ENCODE assay signal across 9 mouse cellular contexts in the genomic region with DNA sequence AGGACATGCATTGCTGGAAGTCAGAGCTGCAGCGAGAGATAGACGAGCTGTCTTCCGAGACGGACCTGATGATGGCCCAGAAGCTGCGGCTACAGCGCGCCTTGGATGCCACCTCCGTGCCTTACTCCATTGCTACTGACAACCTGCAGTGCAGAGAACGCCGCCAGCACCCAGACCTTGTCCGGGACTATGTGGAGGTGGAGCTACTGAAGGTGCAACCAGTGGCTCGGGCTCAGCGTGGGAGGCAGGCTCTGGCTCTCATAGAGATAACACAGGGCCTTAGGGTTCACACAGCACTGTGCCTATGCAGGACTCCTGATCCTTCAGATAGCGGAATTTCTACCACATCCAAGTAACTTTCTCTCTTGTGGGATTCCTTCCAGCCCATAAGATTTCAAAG. TPM values are rescaled to one million over a fixed set of nuclear protein-coding genes. Genes with fewer than 3 reads are reported as not detected.
DNase-seq lines count a peak whose midpoint lies in the region; ATAC-seq and TF ChIP-seq lines count a peak whose summit lies in the region.
"Had no signal": no experiment of that assay in that cellular context is flagged by ENCODE, and none has a peak within 500 bp of the region (broad histone marks: within the 10 kb centered on the region; RNA-seq: fewer than 3 reads in every experiment).

No protein-coding gene starts in this region.

- peaks cover 33% of the 10 kb centered on the region for H3K27me3 ChIP-seq in heart, embryonic 15.5 days
- no peaks in the 10 kb centered on the region for H3K27me3 ChIP-seq in heart, adult 2 months (ENCODE audit: control insufficient read depth, insufficient read depth, low read length)
- H3K27me3 ChIP-seq in neural tube, embryonic 13.5 days = peaks cover 69% of the 10 kb centered on the region
- peaks cover 74% of the 10 kb centered on the region for H3K27me3 ChIP-seq in hindbrain, embryonic 13.5 days
- H3K27me3 ChIP-seq in lung, postnatal 0 days (replicated peaks; ENCODE audit: insufficient read depth, low read length) = no peaks in the 10 kb centered on the region

- no peak for DNase-seq in heart, adult 2 months
- no peak for DNase-seq in neural tube, embryonic 10.5 days (ENCODE audit: extremely low spot score, low spot score)
- DNase-seq in lung, postnatal 0 days (ENCODE audit: low spot score) = no peak
- no peak for DNase-seq in gastrocnemius, postnatal 14 days

- 29% methylated on average over 14 of the region's 14 CpGs for WGBS in heart, embryonic 15.5 days
- WGBS in heart, adult 2 months = 42% methylated on average over 14 of the region's 14 CpGs
- WGBS in neural tube, embryonic 13.5 days = 62% methylated on average over 14 of the region's 14 CpGs
- whole genome bisulfite sequencing in hindbrain, embryonic 13.5 days = 67% methylated on average over 14 of the region's 14 CpGs
- 37% methylated on average over 14 of the region's 14 CpGs for WGBS in lung, postnatal 0 days

- H3K36me3 ChIP-seq in heart, embryonic 15.5 days = no peaks in the 10 kb centered on the region
- no peaks in the 10 kb centered on the region for H3K36me3 ChIP-seq in heart, adult 2 months (ENCODE audit: control insufficient read depth, insufficient read depth, low read length)
- no peaks in the 10 kb centered on the region for H3K36me3 ChIP-seq in neural tube, embryonic 13.5 days
- no peaks in the 10 kb centered on the region for H3K36me3 ChIP-seq in hindbrain, embryonic 13.5 days
- no peaks in the 10 kb centered on the region for H3K36me3 ChIP-seq in lung, postnatal 0 days (ENCODE audit: insufficient read depth, low read length)
- H3K36me3 ChIP-seq: limb, embryonic 12.5 days had no signal

- H3K79me2 ChIP-seq in heart, adult 2 months (replicated peaks; ENCODE audit: control insufficient read depth, insufficient read depth, low read length) = no peaks in the 10 kb centered on the region

- intact Hi-C loops in heart, adult 2 months (cut with DNase I) = no loop called here
- intact Hi-C loops in gastrocnemius, postnatal 14 days (cut with DNase I; ENCODE audit: low total_unique reads) = loop anchor here (10.0 kb wide), 1 partner anchor 137 kb away; no protein-coding TSS in a partner anchor

- TF ChIP-seq POLR2A in heart, adult 2 months (IDR thresholded peaks at IDR 0.05; ENCODE audit: insufficient read depth, low read depth, low read length) = no peak

- H3K9ac ChIP-seq in heart, embryonic 15.5 days = no peak overlapping the region
- H3K9ac ChIP-seq in heart, adult 2 months (ENCODE audit: low read depth, low read length) = no peak overlapping the region
- H3K9ac ChIP-seq in neural tube, embryonic 13.5 days = no peak overlapping the region
- H3K9ac ChIP-seq in hindbrain, embryonic 13.5 days = peak overlapping the region; percentile 43; the same call in 1 of the 2 replicates
- no peak overlapping the region for H3K9ac ChIP-seq in lung, postnatal 0 days (replicated peaks; ENCODE audit: low read depth)
- H3K9ac ChIP-seq: limb, embryonic 12.5 days had no signal

- no peak for TF ChIP-seq EP300 in heart, adult 2 months (IDR thresholded peaks at IDR 0.05; ENCODE audit: insufficient read depth, low read depth, low read length)
- no peak for TF ChIP-seq EP300 in lung, postnatal 0 days (IDR thresholded peaks at IDR 0.05)

- H3K27ac ChIP-seq in heart, embryonic 15.5 days = no peak overlapping the region
- no peak overlapping the region for H3K27ac ChIP-seq in heart, adult 2 months
- H3K27ac ChIP-seq in neural tube, embryonic 13.5 days (replicated peaks) = 0 out of 2 replicates have a peak overlapping the region, but pooled peaks have one; percentile 18
- H3K27ac ChIP-seq in hindbrain, embryonic 13.5 days = no peak overlapping the region
- H3K27ac ChIP-seq in lung, postnatal 0 days (ENCODE audit: low read length) = no peak overlapping the region
- H3K27ac ChIP-seq: limb, embryonic 12.5 days had no signal

- no peak for ATAC-seq in heart, embryonic 15.5 days (replicated peaks; ENCODE audit: insufficient number of reproducible peaks, insufficient read depth, low FRiP score, low read depth)
- no peak for ATAC-seq in neural tube, embryonic 13.5 days (ENCODE audit: low read depth)
- ATAC-seq in hindbrain, embryonic 13.5 days (ENCODE audit: low FRiP score) = no peak
- no peak for ATAC-seq in lung, postnatal 0 days
- ATAC-seq in activated CD4-positive, CD25-positive, alpha-beta regulatory T cell, adult 4 months = no peak

- peaks cover 51% of the 10 kb centered on the region for H3K4me1 ChIP-seq in heart, embryonic 15.5 days (replicated peaks)
- H3K4me1 ChIP-seq in heart, adult 2 months (ENCODE audit: control insufficient read depth, insufficient read depth, low read length) = no peaks in the 10 kb centered on the region
- H3K4me1 ChIP-seq in neural tube, embryonic 13.5 days (replicated peaks) = peaks cover 8% of the 10 kb centered on the region
- peaks cover 17% of the 10 kb centered on the region for H3K4me1 ChIP-seq in hindbrain, embryonic 13.5 days (replicated peaks)
- peaks cover 2% of the 10 kb centered on the region; the same call in 1 of the 2 replicates for H3K4me1 ChIP-seq in lung, postnatal 0 days (ENCODE audit: insufficient read depth, low read depth, low read length)

- H3K4me3 ChIP-seq in heart, embryonic 15.5 days = peak overlapping the region; percentile 6; the same call in 1 of the 2 replicates
- no peak overlapping the region for H3K4me3 ChIP-seq in heart, adult 2 months
- H3K4me3 ChIP-seq in neural tube, embryonic 13.5 days = no peak overlapping the region
- H3K4me3 ChIP-seq in hindbrain, embryonic 13.5 days = no peak overlapping the region
- H3K4me3 ChIP-seq in lung, postnatal 0 days (ENCODE audit: low read depth, low read length) = peak overlapping the region; percentile 10; the same call in 1 of the 2 replicates
- H3K4me3 ChIP-seq: limb, embryonic 12.5 days had no signal

- TF ChIP-seq CTCF in heart, adult 2 months (IDR thresholded peaks at IDR 0.05) = no peak
- no peak for TF ChIP-seq CTCF in lung, postnatal 0 days (IDR thresholded peaks at IDR 0.05)

- peak overlapping the region; percentile 51 for H3K4me2 ChIP-seq in heart, embryonic 15.5 days
- H3K4me2 ChIP-seq in neural tube, embryonic 13.5 days = no peak overlapping the region
- H3K4me2 ChIP-seq in hindbrain, embryonic 13.5 days = 0 out of 2 replicates have a peak overlapping the region, but pooled peaks have one; percentile 21
- H3K4me2 ChIP-seq in lung, postnatal 0 days (replicated peaks; ENCODE audit: low read depth, low read length) = no peak overlapping the region
- H3K4me2 ChIP-seq: limb, embryonic 12.5 days had no signal

- no peaks in the 10 kb centered on the region for H3K9me3 ChIP-seq in heart, embryonic 15.5 days (replicated peaks)
- no peaks in the 10 kb centered on the region for H3K9me3 ChIP-seq in neural tube, embryonic 13.5 days
- H3K9me3 ChIP-seq in hindbrain, embryonic 13.5 days = no peaks in the 10 kb centered on the region
- H3K9me3 ChIP-seq in lung, postnatal 0 days (ENCODE audit: low read length) = no peaks in the 10 kb centered on the region
- H3K9me3 ChIP-seq: limb, embryonic 12.5 days had no signal

RNA-seq across cellular contexts. Expression of a gene that starts 17.6 kb away (rescaled TPM):
- polyA plus RNA-seq in heart, embryonic 15.5 days (2015; fragmentation: Nextera tagmentation; extraction: Ambion mirVana) = 0.41 and 0.45 TPM in 2 replicates
- not detected for total RNA-seq in heart, adult 2 months (2021)
- 0.61 and 1.2 TPM in 2 replicates for polyA plus RNA-seq in heart, adult 2 months (2012; rRNA removed)
- polyA plus RNA-seq in neural tube, embryonic 13.5 days (2015; fragmentation: Nextera tagmentation; extraction: Ambion mirVana) = 0.57 and 0.87 TPM in 2 replicates
- 1.1 and 2.0 TPM in 2 replicates for polyA plus RNA-seq in hindbrain, embryonic 13.5 days (2015; fragmentation: Nextera tagmentation; extraction: Ambion mirVana)
- polyA plus RNA-seq in lung, postnatal 0 days (2015; fragmentation: Nextera tagmentation; extraction: Ambion mirVana) = 10.3 and 11.7 TPM in 2 replicates
- not detected for total RNA-seq in gastrocnemius, postnatal 14 days (2021)
- polyA plus RNA-seq in activated CD4-positive, CD25-positive, alpha-beta regulatory T cell, adult 4 months (2017; shearing (Covaris generic)) = not detected
- polyA plus RNA-seq: limb, embryonic 12.5 days had no signal

RNA-seq across cellular contexts. Expression of a gene that starts 25.0 kb away (rescaled TPM):
- polyA plus RNA-seq in heart, embryonic 15.5 days (2015; fragmentation: Nextera tagmentation; extraction: Ambion mirVana) = 0.06 and 0.20 TPM in 2 replicates
- total RNA-seq in heart, adult 2 months (2021) = not detected
- not detected in 2 replicates for polyA plus RNA-seq in heart, adult 2 months (2012; rRNA removed)
- 0.39 and 0.42 TPM in 2 replicates for polyA plus RNA-seq in neural tube, embryonic 13.5 days (2015; fragmentation: Nextera tagmentation; extraction: Ambion mirVana)
- polyA plus RNA-seq in hindbrain, embryonic 13.5 days (2015; fragmentation: Nextera tagmentation; extraction: Ambion mirVana) = 0.38 and 0.45 TPM in 2 replicates
- 0.05 TPM in 1 of 2 replicates, not detected in the other for polyA plus RNA-seq in lung, postnatal 0 days (2015; fragmentation: Nextera tagmentation; extraction: Ambion mirVana)
- not detected for total RNA-seq in gastrocnemius, postnatal 14 days (2021)
- polyA plus RNA-seq in activated CD4-positive, CD25-positive, alpha-beta regulatory T cell, adult 4 months (2017; shearing (Covaris generic)) = not detected

RNA-seq across cellular contexts. Expression of a gene that starts 38.5 kb away (rescaled TPM):
- 5.5 and 6.5 TPM in 2 replicates for polyA plus RNA-seq in heart, embryonic 15.5 days (2015; fragmentation: Nextera tagmentation; extraction: Ambion mirVana)
- 1 to 10 TPM; 4.5 to 5.5 TPM for total RNA-seq in heart, adult 2 months (2021)
- polyA plus RNA-seq in heart, adult 2 months (2012; rRNA removed) = 20.4 and 23.2 TPM in 2 replicates
- polyA plus RNA-seq in neural tube, embryonic 13.5 days (2015; fragmentation: Nextera tagmentation; extraction: Ambion mirVana) = 12.0 and 12.6 TPM in 2 replicates
- polyA plus RNA-seq in hindbrain, embryonic 13.5 days (2015; fragmentation: Nextera tagmentation; extraction: Ambion mirVana) = 9.7 and 10.2 TPM in 2 replicates
- 0.42 and 0.55 TPM in 2 replicates for polyA plus RNA-seq in lung, postnatal 0 days (2015; fragmentation: Nextera tagmentation; extraction: Ambion mirVana)
- 1 to 10 TPM; 3.2 to 3.4 TPM for total RNA-seq in gastrocnemius, postnatal 14 days (2021)
- polyA plus RNA-seq in activated CD4-positive, CD25-positive, alpha-beta regulatory T cell, adult 4 months (2017; shearing (Covaris generic)) = not detected

Comparison
In these comparisons a context has a peak if more than half of its experiments do, and no peak if none do; other contexts are left out.
1. H3K4me3 ChIP-seq: peak in heart, embryonic 15.5 days (single experiment) and lung, postnatal 0 days (single experiment); none in heart, adult 2 months (single experiment), neural tube, embryonic 13.5 days (single experiment) and hindbrain, embryonic 13.5 days (single experiment).
2. H3K4me2 ChIP-seq: peak in heart, embryonic 15.5 days (single experiment) and hindbrain, embryonic 13.5 days (single experiment); none in neural tube, embryonic 13.5 days (single experiment) and lung, postnatal 0 days (single experiment).